Mouse (Mus musculus): ENCODE results near the gene B3galt4.

- TF ChIP-seq CTCF (IDR thresholded peaks at IDR 0.05; ENCODE audit: low read depth, low read length), result no peak
- no peak for TF ChIP-seq POLR2A (IDR thresholded peaks at IDR 0.05; ENCODE audit: insufficient read depth, low read length)
- no peak for TF ChIP-seq EP300 (IDR thresholded peaks at IDR 0.05; ENCODE audit: insufficient read depth, low read depth, low read length)
Observed at GRCm38 (mm10) chr17:33943454-33943853, 7.8 kb downstream of the B3galt4 start.

Measured in ES-Bruce4 (cell line).